Mouse (Mus musculus) G1E (cell line): ENCODE data around the gene Fam19a5.

ENCODE experiments used
- CTCF ChIP-seq: IDR thresholded peaks from 2 replicates; pipeline ENCODE4 v1.5.1; 2012; ENCODE audit warnings: low read depth, low read length, inconsistent platforms, mixed read lengths
- GATA1 ChIP-seq: IDR thresholded peaks from 2 replicates; pipeline ENCODE4 v1.6.1; 2012; ENCODE audit warnings: borderline replicate concordance, low read length, inconsistent platforms, mixed read lengths
- GATA2 ChIP-seq: IDR thresholded peaks from 2 replicates; pipeline ENCODE4 v1.6.1; 2012; ENCODE audit warnings: low read depth, low read length, inconsistent platforms, borderline replicate concordance
- TAL1 ChIP-seq: conservative IDR thresholded peaks from 2 replicates; pipeline ENCODE4 v1.6.1; 2012; ENCODE audit warnings: low read depth, low read length, inconsistent platforms, mixed read lengths

DNA sequence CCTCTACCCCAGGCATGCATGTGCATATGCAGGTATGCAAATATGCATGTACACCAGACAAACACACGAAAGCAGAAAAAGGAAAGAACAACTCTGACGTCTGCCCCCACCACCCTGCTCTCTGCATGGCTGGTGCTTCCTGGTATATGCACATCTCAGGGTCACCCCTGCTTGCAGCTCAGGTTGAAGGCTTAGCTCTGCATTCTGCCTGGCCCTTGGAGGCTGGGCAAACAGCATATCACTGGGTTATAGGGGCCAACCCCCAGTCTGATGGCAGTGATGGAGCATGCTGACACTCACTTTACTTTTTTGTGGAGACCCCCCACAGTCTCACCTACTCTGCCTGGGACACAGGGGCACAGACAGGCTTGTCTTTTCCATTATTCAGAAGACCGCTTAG lies 252.5 kb downstream of the Fam19a5 start:
- TF ChIP-seq CTCF (no peak), GATA1 (no peak), TAL1 (no peak), GATA2 (no peak)
